Mouse (Mus musculus) bone marrow macrophage, adult 2 months (primary cell): ENCODE data around the gene 4930518I15Rik.

ENCODE experiments used
- CTCF ChIP-seq: IDR thresholded peaks from 2 replicates; pipeline ENCODE4 v1.5.1; 2012; ENCODE audit warnings: low read depth, mild to moderate bottlenecking, low read length, moderate library complexity
- POLR2A ChIP-seq: IDR thresholded peaks from 2 replicates; pipeline ENCODE4 v1.6.1; 2012; ENCODE audit warnings: mild to moderate bottlenecking, low read depth, low read length, borderline replicate concordance

GRCm38 (mm10) chr2:156873629-156874028 is 15.9 kb upstream of the 4930518I15Rik start:
- peak; percentile 41; the same call in 1 of the 2 replicates for TF ChIP-seq CTCF
- no peak for TF ChIP-seq POLR2A
